Mouse (Mus musculus): ENCODE results near the gene Ptprk.

Gene Ptprk

GRCm38 (mm10) chr10:28074653-28075451 is at the start of gene Ptprk:
Gene Ptprk (plus strand): TSS chr10:28074820.
- no peak for DNase-seq (ENCODE audit: low read depth)

DNA sequence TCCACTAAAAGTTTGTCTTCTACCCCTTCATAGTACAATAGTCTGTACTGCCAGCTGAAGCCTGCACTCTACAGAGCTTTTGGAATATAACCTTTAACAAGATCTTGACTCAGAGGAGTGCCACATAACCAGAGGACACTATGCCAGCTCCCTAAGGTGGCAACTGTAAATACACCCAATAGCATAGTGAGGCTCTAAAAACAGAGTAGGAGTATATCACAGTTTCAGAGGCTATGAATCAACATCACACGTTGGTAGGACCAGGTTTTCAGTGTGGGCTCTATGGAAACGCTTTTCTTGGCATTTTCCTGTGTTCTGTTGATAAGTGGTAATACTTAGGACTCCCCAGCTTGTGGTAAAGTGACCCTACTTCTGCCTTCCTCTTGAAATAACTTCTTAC is 46.8 kb upstream of the Ptprk start:
- no peak for DNase-seq (ENCODE audit: low read depth)

DNA sequence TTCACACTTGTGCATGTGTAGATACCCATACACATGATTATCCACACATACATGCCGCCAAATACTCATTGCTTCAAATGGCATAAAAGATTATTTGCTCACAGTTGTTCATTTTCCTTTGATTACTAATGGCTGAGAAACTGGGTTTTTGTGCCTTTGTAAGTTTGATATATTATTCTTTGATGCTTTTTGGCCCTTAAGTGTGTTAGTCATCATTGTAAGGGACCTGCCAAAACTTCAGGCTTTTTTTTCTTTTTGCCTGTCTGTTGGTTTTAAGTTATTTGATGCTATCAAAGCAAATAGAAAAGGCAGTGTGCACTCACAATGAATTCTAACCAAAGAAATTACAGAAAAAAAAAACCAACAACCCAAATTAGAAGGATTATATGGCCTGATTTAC is 38.2 kb upstream of the Ptprk start:
- no peak for DNase-seq (ENCODE audit: low read depth)

- no peak for DNase-seq (ENCODE audit: low read depth)
These were observed 19.9 kb upstream of the Ptprk start for GRCm38 (mm10) chr10:28054764-28055163.

- DNase-seq (ENCODE audit: low read depth), result no peak
These were observed 15.4 kb upstream of the Ptprk start for GRCm38 (mm10) chr10:28059222-28059621.

DNA sequence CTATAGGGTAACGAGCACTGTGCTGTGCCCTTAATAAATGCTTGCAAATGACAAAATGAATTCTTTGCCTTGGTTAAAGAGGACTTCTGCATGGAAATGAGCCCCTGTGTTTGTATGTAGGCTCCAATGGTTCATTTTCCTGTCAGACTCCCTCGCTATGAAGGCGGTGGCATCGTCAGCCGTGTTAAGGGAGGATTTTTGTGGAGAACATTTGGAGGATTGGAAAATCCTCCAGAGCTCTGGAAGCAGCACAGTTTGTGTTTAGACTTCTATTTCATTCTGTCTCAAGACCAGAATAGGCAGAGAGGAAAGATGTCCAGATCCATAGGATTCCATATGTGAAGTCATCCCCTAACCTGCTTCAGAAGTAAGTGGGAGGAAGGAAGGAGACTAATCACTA is 6.6 kb upstream of the Ptprk start:
- no peak for DNase-seq (ENCODE audit: low read depth)

- no peak for DNase-seq (ENCODE audit: low read depth)
These were observed 498 bp upstream of the Ptprk start for GRCm38 (mm10) chr10:28073991-28074652.

DNA sequence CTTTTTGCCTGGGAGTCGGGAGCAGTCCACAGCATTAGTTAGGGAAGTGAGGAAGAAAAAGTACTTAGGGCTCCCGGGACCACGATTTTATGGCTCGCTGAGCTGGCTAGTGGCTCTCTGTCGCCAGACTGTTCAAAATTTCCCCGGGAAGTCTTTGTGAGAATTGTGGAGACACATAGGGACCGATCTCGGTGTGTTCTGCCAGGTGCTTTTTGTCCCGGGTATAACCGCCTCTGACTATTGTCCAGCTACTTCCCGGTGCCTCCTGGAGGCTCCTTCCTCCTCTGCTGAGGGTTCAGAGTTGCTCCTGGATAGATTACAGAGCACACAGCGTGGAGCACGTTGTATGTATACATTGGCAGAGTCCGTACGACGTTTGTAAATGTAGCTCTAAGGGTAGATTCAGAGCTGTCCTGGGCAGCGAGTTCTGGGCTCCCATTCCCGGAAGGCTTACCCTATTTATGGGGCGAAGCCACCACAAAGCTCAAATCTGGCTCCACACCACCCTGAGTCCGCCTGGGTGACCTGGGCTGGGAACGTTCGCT is 943 bp downstream of the Ptprk start:
- DNase-seq (ENCODE audit: low read depth), result no peak

- no peak for DNase-seq (ENCODE audit: low read depth)
These were observed 1.6 kb downstream of the Ptprk start for GRCm38 (mm10) chr10:28076036-28076855.

- no peak for DNase-seq (ENCODE audit: low read depth)
These were observed 3.6 kb downstream of the Ptprk start for GRCm38 (mm10) chr10:28078270-28078669.

DNA sequence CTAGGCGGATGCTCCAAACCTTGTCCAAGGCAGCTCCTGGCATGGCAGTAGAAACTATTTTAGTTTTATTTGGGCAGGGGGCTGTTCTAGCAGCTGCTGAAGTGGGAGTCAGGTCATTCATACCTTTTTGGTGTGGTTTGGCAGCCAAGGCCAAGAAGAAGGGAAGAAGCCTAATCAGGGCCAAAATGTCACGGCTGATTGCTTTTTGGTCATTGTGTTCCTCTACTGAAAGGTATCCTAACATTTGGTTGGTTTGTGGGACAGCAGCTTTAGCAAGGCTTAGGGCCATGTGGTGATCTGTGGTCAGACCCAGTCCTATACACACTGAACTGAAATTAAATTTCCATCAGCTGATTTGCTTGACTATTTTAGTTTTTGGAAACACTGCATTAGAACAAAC is 6.6 kb downstream of the Ptprk start:
- DNase-seq (ENCODE audit: low read depth), result no peak

DNA sequence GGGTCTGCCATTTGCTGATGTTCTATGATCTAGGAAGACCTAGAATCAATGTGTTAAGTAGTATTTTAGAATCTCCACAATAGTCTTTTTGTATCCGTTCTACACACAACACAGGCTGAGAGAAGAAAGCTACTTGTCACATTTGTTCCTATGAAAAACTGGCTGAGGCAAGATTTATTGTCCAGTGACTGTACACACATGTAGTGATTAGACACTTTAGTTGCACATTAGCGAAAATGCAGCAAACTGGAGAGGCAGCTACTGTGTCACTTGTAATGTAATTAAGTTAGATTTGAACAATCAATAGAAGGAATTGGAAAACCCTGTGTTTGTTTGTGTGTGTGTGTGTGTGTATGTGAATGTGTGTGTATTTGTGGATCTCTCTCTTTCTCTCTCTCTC is 8.6 kb downstream of the Ptprk start:
- DNase-seq (ENCODE audit: low read depth), result no peak

GRCm38 (mm10) chr10:28083625-28084024 is 9.0 kb downstream of the Ptprk start:
- DNase-seq (ENCODE audit: low read depth), result no peak

DNA sequence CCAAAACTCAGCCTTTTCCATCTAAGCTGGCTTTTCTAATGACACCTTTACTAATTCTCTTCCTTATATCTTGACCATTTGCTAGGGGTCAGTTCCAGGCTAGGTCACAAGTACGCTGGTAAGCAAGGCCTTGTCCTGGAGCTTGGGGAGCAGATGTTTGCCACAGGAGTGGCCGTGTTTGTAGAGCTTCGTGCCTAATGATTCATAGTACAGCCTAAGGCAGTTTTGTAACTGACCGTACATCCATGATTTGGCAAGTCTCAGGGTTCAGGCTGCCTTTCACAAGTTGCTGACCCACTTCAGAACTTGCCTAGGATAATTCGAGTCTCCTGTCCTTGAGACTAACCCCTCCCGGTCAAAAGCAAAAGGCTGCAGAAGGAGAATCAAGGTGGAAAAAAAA is 12.7 kb downstream of the Ptprk start:
- no peak for DNase-seq (ENCODE audit: low read depth)

GRCm38 (mm10) chr10:28087749-28088148 is 13.1 kb downstream of the Ptprk start:
- no peak for DNase-seq (ENCODE audit: low read depth)

DNA sequence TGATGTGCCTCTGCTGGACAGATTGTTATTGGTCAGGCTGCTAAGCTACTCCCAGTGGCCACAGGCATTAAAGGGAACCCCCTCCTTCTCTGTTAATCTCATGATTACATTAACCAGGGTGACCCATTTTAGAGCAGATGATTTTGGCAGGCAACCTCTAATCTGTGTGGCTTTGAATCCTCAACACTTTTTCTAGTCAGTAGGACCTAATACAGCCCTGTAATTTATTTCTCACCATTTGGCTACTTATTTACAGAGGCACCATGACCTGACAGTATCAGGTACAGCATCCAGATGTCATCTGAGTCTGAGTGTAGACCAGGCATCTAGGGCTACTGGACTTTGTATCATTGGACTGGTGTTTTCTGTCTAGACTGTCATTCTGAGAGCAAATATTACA is 21.4 kb downstream of the Ptprk start:
- DNase-seq (ENCODE audit: low read depth), result no peak

DNA sequence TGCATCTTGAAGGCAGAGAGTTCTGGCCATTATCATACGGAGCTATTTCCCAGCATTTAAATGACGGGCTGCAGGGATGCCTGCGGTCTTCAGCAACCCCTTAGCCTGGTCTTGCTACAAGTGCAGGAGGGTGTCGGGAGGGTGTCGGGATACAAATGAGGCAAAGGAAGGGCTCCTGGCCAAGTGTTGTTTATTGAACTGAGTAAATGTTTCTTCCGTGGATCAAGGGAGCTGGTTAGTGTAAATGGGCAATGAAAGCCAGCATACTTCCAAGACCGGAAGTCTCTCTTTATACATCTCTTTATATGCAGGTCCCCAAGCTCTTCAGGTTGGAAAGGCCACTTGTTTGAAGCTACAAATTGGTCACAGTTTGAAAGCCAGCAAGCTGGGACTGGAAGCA is 23.0 kb downstream of the Ptprk start:
- no peak for DNase-seq (ENCODE audit: low read depth)

- no peak for DNase-seq (ENCODE audit: low read depth)
These were observed 24.3 kb downstream of the Ptprk start for GRCm38 (mm10) chr10:28098923-28099322.

- no peak for DNase-seq (ENCODE audit: low read depth)
These were observed 28.8 kb downstream of the Ptprk start for GRCm38 (mm10) chr10:28103406-28103906.

GRCm38 (mm10) chr10:28103924-28104323 is 29.3 kb downstream of the Ptprk start:
- no peak for DNase-seq (ENCODE audit: low read depth)

- no peak for DNase-seq (ENCODE audit: low read depth)
These were observed 30.6 kb downstream of the Ptprk start for GRCm38 (mm10) chr10:28105247-28105646.

GRCm38 (mm10) chr10:28112826-28113589 is 38.4 kb downstream of the Ptprk start:
- no peak for DNase-seq (ENCODE audit: low read depth)

All from naive thymus-derived CD4-positive, alpha-beta T cell, adult 2 months (primary cell).